Mouse (Mus musculus) heart, postnatal 4 days (tissue): ENCODE results near the gene Haao. TPM values are rescaled to one million over a fixed set of nuclear protein-coding genes. Genes with fewer than 3 reads are reported as not detected.

Experiments used
- DNase-seq: peaks from one replicate; pipeline ENCODE4 v3.0.0; 2021
- total RNA-seq, 2 experiments: library from RNA; stranded (reverse); gene quantifications; 2 replicates each; pipeline ENCODE4 v1.2.3; 2021

Gene Haao
- total RNA-seq, 2 experiments from 2014 or later = 0.36 TPM; not detected in 1

GRCm38 (mm10) chr17:83782740-83783139, 65.0 kb downstream of the Haao start:
- no peak for DNase-seq

Other genes starting within 250 kb of the Haao start
- not detected for gene Kcng3, start 216.1 kb downstream of the Haao start, total RNA-seq
- gene Mta3, start 141.8 kb downstream of the Haao start, total RNA-seq = 10 to 100 TPM; 35.3 to 35.6 TPM